In the genomic region with DNA sequence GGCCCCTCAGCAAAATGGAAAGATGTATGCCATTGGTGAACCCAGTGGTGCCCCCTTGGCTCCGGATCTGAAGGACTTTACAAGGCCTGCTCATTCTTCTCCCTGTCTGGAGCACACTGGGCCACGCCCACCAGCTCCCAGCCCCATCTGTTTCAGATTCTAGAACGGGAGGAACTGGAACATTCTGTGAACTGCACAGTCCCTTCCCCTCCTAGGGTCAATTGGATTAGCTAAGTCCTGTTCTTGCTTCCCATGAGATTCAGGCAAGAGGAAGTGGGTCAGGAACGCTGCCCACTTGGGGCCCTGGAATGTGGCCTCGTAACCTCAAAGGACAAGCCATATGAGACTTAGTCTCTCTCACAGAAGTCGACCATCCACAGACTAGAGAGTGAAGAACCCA, we compare ENCODE assay signal across 11 mouse cellular contexts. TPM values are rescaled to one million over a fixed set of nuclear protein-coding genes. Genes with fewer than 3 reads are reported as not detected.
DNase-seq lines count a peak whose midpoint lies in the region; ATAC-seq and TF ChIP-seq lines count a peak whose summit lies in the region.
"Had no signal": no experiment of that assay in that cellular context is flagged by ENCODE, and none has a peak within 500 bp of the region (broad histone marks: within the 10 kb centered on the region; RNA-seq: fewer than 3 reads in every experiment).

No protein-coding gene starts in this region.

- no peak for TF ChIP-seq CTCF in heart, adult 2 months (IDR thresholded peaks at IDR 0.05)
- TF ChIP-seq CTCF in kidney, adult 2 months (conservative IDR thresholded peaks at IDR 0.05; ENCODE audit: insufficient read depth, insufficient read length, low read depth, low read length), result no peak

- H3K9ac ChIP-seq in heart, adult 2 months (ENCODE audit: low read depth, low read length), result no peak overlapping the region
- no peak overlapping the region for H3K9ac ChIP-seq in intestine, embryonic 15.5 days

- H3K4me2 ChIP-seq in intestine, embryonic 15.5 days (replicated peaks), result no peak overlapping the region

- peak; percentile 58; the same call in 1 of the 2 replicates for ATAC-seq in megakaryocyte progenitor cell, adult 5-6 weeks (replicated peaks; ENCODE audit: poor library complexity)
- ATAC-seq in intestine, embryonic 15.5 days, result no peak

- H3K27ac ChIP-seq in heart, adult 2 months, result peak overlapping the region; percentile 67
- H3K27ac ChIP-seq in kidney, adult 2 months (ENCODE audit: insufficient read depth, low read depth, low read length), result peak overlapping the region; percentile 28; the same call in 1 of the 2 replicates
- H3K27ac ChIP-seq in intestine, embryonic 15.5 days, result no peak overlapping the region

- peaks cover 49% of the 10 kb centered on the region for H3K4me1 ChIP-seq in heart, adult 2 months (ENCODE audit: control insufficient read depth, insufficient read depth, low read length)
- H3K4me1 ChIP-seq in kidney, adult 2 months (ENCODE audit: control insufficient read depth, insufficient read depth, low read length), result peaks cover 27% of the 10 kb centered on the region
- peaks cover 36% of the 10 kb centered on the region for H3K4me1 ChIP-seq in intestine, embryonic 15.5 days (replicated peaks)

- intact Hi-C loops in heart, adult 2 months (cut with DNase I), result no loop called here
- intact Hi-C loops in heart, postnatal 10 days (cut with DNase I), result loop anchor here (10.0 kb wide), 1 partner anchor 284 kb away; a partner anchor contains a TSS
- intact Hi-C loops in gastrocnemius, postnatal 14 days (cut with DNase I; ENCODE audit: low total_unique reads), result no loop called here

- DNase-seq in heart, adult 2 months, result peak; percentile 75 to 79
- DNase-seq in heart, postnatal 10 days, result no peak
- DNase-seq in gastrocnemius, postnatal 14 days, result peak; percentile 59
- peak; percentile 83 for DNase-seq in kidney, adult 2 months
- no peak for DNase-seq in cerebellum, adult 9-11 months
- DNase-seq in thymus, postnatal 10 days (ENCODE audit: low spot score in 2 of 2), result no peak
- DNase-seq: cerebellum, adult 2 months; retina, postnatal 1 day had no signal

- 44% methylated on average over 6 of the region's 6 CpGs for WGBS in heart, adult 2 months
- 43% methylated on average over 6 of the region's 6 CpGs for WGBS in kidney, adult 2 months
- 70% methylated on average over 6 of the region's 6 CpGs for WGBS in intestine, embryonic 15.5 days

- peaks cover 44% of the 10 kb centered on the region for H3K36me3 ChIP-seq in heart, adult 2 months (ENCODE audit: control insufficient read depth, insufficient read depth, low read length)
- no peaks in the 10 kb centered on the region for H3K36me3 ChIP-seq in kidney, adult 2 months (ENCODE audit: control insufficient read depth, insufficient read depth, low read length)
- H3K36me3 ChIP-seq in intestine, embryonic 15.5 days, result no peaks in the 10 kb centered on the region

- peak; percentile 89; the same call in 1 of the 2 replicates for TF ChIP-seq EP300 in heart, adult 2 months (IDR thresholded peaks at IDR 0.05; ENCODE audit: insufficient read depth, low read depth, low read length)

- no peaks in the 10 kb centered on the region for H3K9me3 ChIP-seq in intestine, embryonic 15.5 days

- H3K27me3 ChIP-seq in heart, adult 2 months (ENCODE audit: control insufficient read depth, insufficient read depth, low read length), result no peaks in the 10 kb centered on the region
- no peaks in the 10 kb centered on the region for H3K27me3 ChIP-seq in kidney, adult 2 months (replicated peaks; ENCODE audit: control insufficient read depth, insufficient read depth, low read length)
- H3K27me3 ChIP-seq in intestine, embryonic 15.5 days (replicated peaks), result no peaks in the 10 kb centered on the region

- H3K79me2 ChIP-seq in heart, adult 2 months (replicated peaks; ENCODE audit: control insufficient read depth, insufficient read depth, low read length), result peaks cover 3% of the 10 kb centered on the region; the same call in 1 of the 2 replicates

- no peak for TF ChIP-seq POLR2A in heart, adult 2 months (IDR thresholded peaks at IDR 0.05; ENCODE audit: insufficient read depth, low read depth, low read length)
- TF ChIP-seq POLR2A in kidney, adult 2 months (IDR thresholded peaks at IDR 0.05; ENCODE audit: low read depth, low read length), result no peak

- no peak overlapping the region for H3K4me3 ChIP-seq in heart, adult 2 months
- no peak overlapping the region for H3K4me3 ChIP-seq in kidney, adult 2 months (ENCODE audit: insufficient read depth, low read depth, low read length)
- H3K4me3 ChIP-seq in intestine, embryonic 15.5 days (replicated peaks), result no peak overlapping the region
- H3K4me3 ChIP-seq: megakaryocyte, embryonic 14.5 days had no signal

RNA-seq across cellular contexts. Expression of a gene that starts 41.8 kb away (rescaled TPM):
- 100 to 1,000 TPM; 139 to 172 TPM for total RNA-seq in heart, adult 2 months (2021)
- 104 and 139 TPM in 2 replicates for polyA plus RNA-seq in heart, adult 2 months (2012; rRNA removed)
- total RNA-seq in heart, postnatal 10 days (2021), result 100 to 1,000 TPM; 697 to 713 TPM
- 100 to 1,000 TPM; 297 to 319 TPM for total RNA-seq in gastrocnemius, postnatal 14 days (2021)
- polyA plus RNA-seq in kidney, adult 2 months (2012; rRNA removed), result 75.6 and 83.5 TPM in 2 replicates
- total RNA-seq in megakaryocyte progenitor cell, adult 5-6 weeks (2015), result 0.22 and 0.29 TPM in 2 replicates
- total RNA-seq in megakaryocyte progenitor cell, adult 5-6 weeks (2017), result 0.46 and 0.64 TPM in 2 replicates
- polyA plus RNA-seq in intestine, embryonic 15.5 days (2015; fragmentation: Nextera tagmentation; extraction: Ambion mirVana), result 60.2 and 61.4 TPM in 2 replicates

RNA-seq across cellular contexts. Expression of a gene that starts 41.8 kb away (rescaled TPM):
- 100 to 1,000 TPM; 221 to 311 TPM for total RNA-seq in heart, adult 2 months (2021)
- polyA plus RNA-seq in heart, adult 2 months (2012; rRNA removed), result 258 and 384 TPM in 2 replicates
- total RNA-seq in heart, postnatal 10 days (2021), result 1,000 to 10,000 TPM; 1,260 to 1,378 TPM
- 100 to 1,000 TPM; 636 to 736 TPM for total RNA-seq in gastrocnemius, postnatal 14 days (2021)
- 216 and 304 TPM in 2 replicates for polyA plus RNA-seq in kidney, adult 2 months (2012; rRNA removed)
- 0.29 and 0.32 TPM in 2 replicates for total RNA-seq in megakaryocyte progenitor cell, adult 5-6 weeks (2015)
- total RNA-seq in megakaryocyte progenitor cell, adult 5-6 weeks (2017), result 0.08 and 1.8 TPM in 2 replicates
- polyA plus RNA-seq in intestine, embryonic 15.5 days (2015; fragmentation: Nextera tagmentation; extraction: Ambion mirVana), result 161 and 170 TPM in 2 replicates

Comparison
In these comparisons a context has a peak if more than half of its experiments do, and no peak if none do; other contexts are left out.
1. DNase-seq: peak in heart, adult 2 months (2 of 2), gastrocnemius, postnatal 14 days (single experiment) and kidney, adult 2 months (single experiment); none in heart, postnatal 10 days (0 of 2), cerebellum, adult 9-11 months (single experiment) and thymus, postnatal 10 days (0 of 2).
2. RNA of a gene that starts 41.8 kb away (total RNA-seq): 697 to 713 TPM in heart, postnatal 10 days, 297 to 319 TPM in gastrocnemius, postnatal 14 days and 139 to 172 TPM in heart, adult 2 months; 0.22 to 0.64 TPM in megakaryocyte progenitor cell, adult 5-6 weeks; every median in the first group is over 10 times any median in the second.
3. RNA of a gene that starts 41.8 kb away (total RNA-seq): 1,260 to 1,378 TPM in heart, postnatal 10 days, 636 to 736 TPM in gastrocnemius, postnatal 14 days and 221 to 311 TPM in heart, adult 2 months; 0.08 to 1.8 TPM in megakaryocyte progenitor cell, adult 5-6 weeks; every median in the first group is over 10 times any median in the second.